In the genomic region with DNA sequence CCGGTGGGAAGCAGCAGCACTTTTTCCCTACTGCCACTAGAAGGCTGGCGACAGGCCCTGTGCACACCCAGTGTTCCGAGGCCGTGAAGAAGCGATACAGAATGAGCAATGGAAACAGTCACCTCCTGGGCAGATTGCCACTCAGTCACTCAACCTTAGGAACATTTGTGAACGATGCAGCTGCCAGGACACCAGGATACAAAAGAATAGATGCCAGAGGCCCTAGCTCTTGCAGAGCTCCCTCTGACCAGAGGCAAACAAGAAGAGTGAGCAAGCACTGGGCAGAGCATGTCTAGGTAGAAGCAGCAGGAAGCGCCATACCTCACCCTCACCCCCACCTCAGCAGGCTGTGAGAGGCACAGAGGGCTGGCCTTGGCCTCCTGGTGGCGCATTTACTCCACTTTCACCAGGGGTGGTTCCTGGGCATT, we compare ENCODE assay signal across 8 mouse cellular contexts. TPM values are rescaled to one million over a fixed set of nuclear protein-coding genes. Genes with fewer than 3 reads are reported as not detected.
DNase-seq lines count a peak whose midpoint lies in the region; ATAC-seq and TF ChIP-seq lines count a peak whose summit lies in the region.

No protein-coding gene starts in this region.

- TF ChIP-seq CTCF in kidney, adult 2 months (conservative IDR thresholded peaks at IDR 0.05; ENCODE audit: insufficient read depth, insufficient read length, low read depth, low read length), result peak; percentile 16; the same call in 1 of the 2 replicates
- no peak for TF ChIP-seq CTCF in Patski (IDR thresholded peaks at IDR 0.05)

- POLR2A ChIA-PET in Patski (lab: Charles Lee), result no interaction called here

- H3K4me1 ChIP-seq in kidney, adult 2 months (ENCODE audit: control insufficient read depth, insufficient read depth, low read length), result 0 out of 2 replicates have a peak, but pooled peaks cover 2% of the 10 kb centered on the region
- peaks cover 51% of the 10 kb centered on the region for H3K4me1 ChIP-seq in kidney, embryonic 15.5 days
- peaks cover 80% of the 10 kb centered on the region for H3K4me1 ChIP-seq in heart, embryonic 13.5 days
- H3K4me1 ChIP-seq in midbrain, embryonic 15.5 days, result peaks cover 70% of the 10 kb centered on the region

- no peaks in the 10 kb centered on the region for H3K9me3 ChIP-seq in kidney, embryonic 15.5 days (replicated peaks)
- H3K9me3 ChIP-seq in heart, embryonic 13.5 days, result no peaks in the 10 kb centered on the region
- H3K9me3 ChIP-seq in midbrain, embryonic 15.5 days, result no peaks in the 10 kb centered on the region

- in situ Hi-C loops in Patski (cut with MboI; ENCODE audit: low pct_unique_long_range_greater_than_20kb), result no loop called here

- no peak for ATAC-seq in kidney, embryonic 15.5 days (replicated peaks; ENCODE audit: low FRiP score)
- ATAC-seq in Patski, result peak; percentile 72
- ATAC-seq in heart, embryonic 13.5 days (ENCODE audit: extremely low read depth, insufficient number of reproducible peaks, low FRiP score, low TSS enrichment), result peak; percentile 33; the same call in 1 of the 2 replicates
- ATAC-seq in midbrain, embryonic 15.5 days (replicated peaks), result 0 out of 2 replicates have a peak, but pooled peaks have one; percentile 9

- WGBS in kidney, adult 2 months, result 70% methylated on average over 8 of the region's 8 CpGs
- 78% methylated on average over 8 of the region's 8 CpGs for WGBS in kidney, embryonic 15.5 days
- WGBS in heart, embryonic 13.5 days, result 34% methylated on average over 8 of the region's 8 CpGs
- 59% methylated on average over 8 of the region's 8 CpGs for WGBS in midbrain, embryonic 15.5 days

- peak; percentile 52 for DNase-seq in kidney, adult 2 months
- peak; percentile 77 for DNase-seq in Patski (ENCODE audit: low read depth, low spot score)
- DNase-seq in cerebellum, postnatal 36 days, result peak; percentile 54 to 61
- peak; percentile 36 to 53 for DNase-seq in layer of hippocampus, adult 18-20 months (ENCODE audit: low spot score in 2 of 2)
- DNase-seq in urinary bladder, postnatal 36 days (ENCODE audit: low spot score in 2 of 2), result peak; percentile 43 to 71

- no peak overlapping the region for H3K9ac ChIP-seq in kidney, embryonic 15.5 days
- peak overlapping the region; percentile 52; the same call in 1 of the 2 replicates for H3K9ac ChIP-seq in heart, embryonic 13.5 days
- H3K9ac ChIP-seq in midbrain, embryonic 15.5 days, result no peak overlapping the region

- H3K36me3 ChIP-seq in kidney, adult 2 months (ENCODE audit: control insufficient read depth, insufficient read depth, low read length), result no peaks in the 10 kb centered on the region
- 0 out of 2 replicates have a peak, but pooled peaks cover 4% of the 10 kb centered on the region for H3K36me3 ChIP-seq in kidney, embryonic 15.5 days
- no peaks in the 10 kb centered on the region for H3K36me3 ChIP-seq in heart, embryonic 13.5 days
- no peaks in the 10 kb centered on the region for H3K36me3 ChIP-seq in midbrain, embryonic 15.5 days (replicated peaks)

- no peaks in the 10 kb centered on the region for H3K27me3 ChIP-seq in kidney, adult 2 months (replicated peaks; ENCODE audit: control insufficient read depth, insufficient read depth, low read length)
- H3K27me3 ChIP-seq in kidney, embryonic 15.5 days, result no peaks in the 10 kb centered on the region
- H3K27me3 ChIP-seq in Patski, result no peaks in the 10 kb centered on the region
- H3K27me3 ChIP-seq in heart, embryonic 13.5 days (replicated peaks), result no peaks in the 10 kb centered on the region
- no peaks in the 10 kb centered on the region for H3K27me3 ChIP-seq in midbrain, embryonic 15.5 days (replicated peaks)

- H3K4me3 ChIP-seq in kidney, adult 2 months (ENCODE audit: insufficient read depth, low read depth, low read length), result no peak overlapping the region
- no peak overlapping the region for H3K4me3 ChIP-seq in kidney, embryonic 15.5 days (replicated peaks)
- no peak overlapping the region for H3K4me3 ChIP-seq in heart, embryonic 13.5 days
- no peak overlapping the region for H3K4me3 ChIP-seq in midbrain, embryonic 15.5 days

- TF ChIP-seq POLR2A in kidney, adult 2 months (IDR thresholded peaks at IDR 0.05; ENCODE audit: low read depth, low read length), result no peak

- CTCF ChIA-PET in Patski (lab: Charles Lee), result interaction anchor here (0.8 to 2.5 kb wide), 6 partner anchors 9 to 319 kb away, joined by 3 to 11 read pairs (median 4); no protein-coding TSS in a partner anchor

- H3K4me2 ChIP-seq in kidney, embryonic 15.5 days, result no peak overlapping the region
- 0 out of 2 replicates have a peak overlapping the region, but pooled peaks have one; percentile 1 for H3K4me2 ChIP-seq in heart, embryonic 13.5 days
- no peak overlapping the region for H3K4me2 ChIP-seq in midbrain, embryonic 15.5 days

- H3K27ac ChIP-seq in kidney, adult 2 months (ENCODE audit: insufficient read depth, low read depth, low read length), result no peak overlapping the region
- H3K27ac ChIP-seq in kidney, embryonic 15.5 days, result no peak overlapping the region
- H3K27ac ChIP-seq in heart, embryonic 13.5 days (replicated peaks), result peak overlapping the region; percentile 82
- H3K27ac ChIP-seq in midbrain, embryonic 15.5 days, result peak overlapping the region; percentile 38; the same call in 1 of the 2 replicates

RNA-seq across cellular contexts. Expression of a gene that starts 46.9 kb away (rescaled TPM):
- polyA plus RNA-seq in kidney, adult 2 months (2012; rRNA removed), result 8.8 and 9.8 TPM in 2 replicates
- 35.2 and 37.5 TPM in 2 replicates for polyA plus RNA-seq in kidney, embryonic 15.5 days (2015; fragmentation: Nextera tagmentation; extraction: Ambion mirVana)
- polyA plus RNA-seq in Patski (2021), result 24.9 TPM
- polyA plus RNA-seq in heart, embryonic 13.5 days (2015; fragmentation: Nextera tagmentation; extraction: Ambion mirVana), result 23.8 and 24.0 TPM in 2 replicates
- 10 to 100 TPM; 28.0 to 33.3 TPM for total RNA-seq in layer of hippocampus, adult 18-20 months (2021)
- 70.7 and 72.8 TPM in 2 replicates for polyA plus RNA-seq in midbrain, embryonic 15.5 days (2015; fragmentation: Nextera tagmentation; extraction: Ambion mirVana)

Comparison
In these comparisons a context has a peak if more than half of its experiments do, and no peak if none do; other contexts are left out.
1. H3K27ac ChIP-seq: peak in heart, embryonic 13.5 days (single experiment) and midbrain, embryonic 15.5 days (single experiment); none in kidney, adult 2 months (single experiment) and kidney, embryonic 15.5 days (single experiment).
2. Peak in every context shown above with its lines, with median percentiles within 50 percentile points of each other: DNase-seq.